Mouse (Mus musculus) C2C12 (cell line): ENCODE measurements around the gene Klhl36. TPM values are rescaled to one million over a fixed set of nuclear protein-coding genes. Genes with fewer than 3 reads are reported as not detected.

Source experiments
- H3K27me3 ChIP-seq: one replicate; pipeline ENCODE4 v1.6.1; 2011; ENCODE audit not compliant: control insufficient read depth, insufficient read depth, insufficient read length
- H3K36me3 ChIP-seq: one replicate; pipeline ENCODE4 v1.6.1; 2011; ENCODE audit not compliant: control insufficient read depth, insufficient read depth
- H3K4me3 ChIP-seq: one replicate; pipeline ENCODE4 v1.5.1; 2011; ENCODE audit warnings: mild to moderate bottlenecking, control low read depth; ENCODE audit not compliant: poor library complexity, insufficient read depth, severe bottlenecking
- H3K79me2 ChIP-seq: one replicate; pipeline ENCODE4 v1.6.1; 2011; ENCODE audit not compliant: control insufficient read depth, insufficient read depth
- H3K79me3 ChIP-seq: one replicate; pipeline ENCODE4 v1.6.1; 2011; ENCODE audit warnings: low read depth, control low read depth
- H3ac ChIP-seq: one replicate; pipeline ENCODE3; 2011; ENCODE audit warnings: low read depth; ENCODE audit not compliant: control insufficient read depth, insufficient read length
- CEBPB ChIP-seq: IDR thresholded peaks from one replicate; pipeline ENCODE4 v1.6.1; 2011; ENCODE audit warnings: low read depth, mild to moderate bottlenecking, control low read depth, moderate library complexity
- CTCF ChIP-seq: IDR thresholded peaks from one replicate; pipeline ENCODE4 v1.5.1; 2011; ENCODE audit not compliant: control insufficient read depth, insufficient read depth, insufficient read length
- FOSL1 ChIP-seq: IDR thresholded peaks from one replicate; pipeline ENCODE4 v1.8.0; 2011; ENCODE audit warnings: mild to moderate bottlenecking, low read length; ENCODE audit not compliant: poor library complexity, insufficient read depth, severe bottlenecking
- MAX ChIP-seq: IDR thresholded peaks from one replicate; pipeline ENCODE4 v1.6.1; 2011; ENCODE audit warnings: mild to moderate bottlenecking, control low read depth
- MYOD1 ChIP-seq: IDR thresholded peaks from one replicate; pipeline ENCODE4 v1.6.1; 2011; ENCODE audit warnings: low read depth; ENCODE audit not compliant: control insufficient read depth, insufficient read length
- MYOG ChIP-seq: IDR thresholded peaks from one replicate; pipeline ENCODE4 v1.6.1; 2011; ENCODE audit not compliant: control insufficient read depth, insufficient read length; ENCODE audit errors: extremely low read depth
- USF1 ChIP-seq: IDR thresholded peaks from one replicate; pipeline ENCODE4 v1.6.1; 2011; ENCODE audit warnings: low read depth, mild to moderate bottlenecking, control low read depth, moderate library complexity
- polyA plus RNA-seq: library from polyadenylated mRNA; unstranded; fragments of >200 nt; fragmentation: generic; extraction: Trizol; gene quantifications from one replicate; pipeline ENCODE4 v1.2.1, GENCODE M21; 2012; ENCODE audit warnings: missing spikeins

The Klhl36 gene
- polyA plus RNA-seq, 1 experiment, result 2.7 TPM

DNA sequence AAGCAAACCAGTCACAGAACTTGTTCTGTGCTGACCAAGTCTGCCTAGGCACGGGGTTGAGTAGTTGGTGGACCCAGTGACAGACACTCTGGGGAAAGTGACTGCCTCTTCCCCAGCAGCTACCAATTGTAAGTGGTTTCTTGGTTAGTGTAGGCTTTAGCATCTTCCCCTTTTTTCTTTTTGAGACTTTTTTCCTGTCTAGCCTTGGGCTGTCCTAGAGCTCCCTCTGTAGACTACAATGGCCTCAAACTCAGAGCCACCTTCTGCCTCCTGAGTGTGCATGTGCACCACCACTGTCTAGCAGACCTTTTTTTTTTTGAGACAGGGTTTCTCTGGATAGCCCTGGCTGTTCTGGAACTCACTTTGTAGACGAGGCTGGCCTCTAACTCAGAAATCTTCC is 64.4 kb downstream of the Klhl36 start:
- H3K4me3 ChIP-seq, result no peak overlapping the region
- peaks cover 97% of the 10 kb centered on the region for H3K79me3 ChIP-seq
- no peak overlapping the region for H3ac ChIP-seq
- H3K27me3 ChIP-seq, result no peaks in the 10 kb centered on the region
- no peaks in the 10 kb centered on the region for H3K36me3 ChIP-seq
- no peak for TF ChIP-seq MAX
- no peak for TF ChIP-seq MYOD1
- TF ChIP-seq CTCF, result no peak
- no peak for TF ChIP-seq USF1
- TF ChIP-seq CEBPB, result no peak
- TF ChIP-seq MYOG, result no peak
- TF ChIP-seq FOSL1, result no peak
- peaks cover 100% of the 10 kb centered on the region for H3K79me2 ChIP-seq

Other genes with a start within 250 kb of the Klhl36 start
- gene Adad2, start 249.5 kb upstream of the Klhl36 start, polyA plus RNA-seq, result not detected
- gene Kcng4, start 226.6 kb upstream of the Klhl36 start, polyA plus RNA-seq, result not detected
- gene Wfdc1, start 195.9 kb upstream of the Klhl36 start, polyA plus RNA-seq, result not detected
- 0.02 TPM for gene Atp2c2, start 162.3 kb upstream of the Klhl36 start, polyA plus RNA-seq
- 6.6 TPM for gene Tldc1, start 83.8 kb upstream of the Klhl36 start, polyA plus RNA-seq
- gene Cotl1, start 21.7 kb upstream of the Klhl36 start, polyA plus RNA-seq, result 453 TPM
- 101 TPM for gene Usp10, start 48.1 kb downstream of the Klhl36 start, polyA plus RNA-seq
- 15.0 TPM for gene Gm20388, start 48.6 kb downstream of the Klhl36 start, polyA plus RNA-seq
- gene Crispld2, start 130.2 kb downstream of the Klhl36 start, polyA plus RNA-seq, result 0.13 TPM
- gene Zdhhc7, start 239.2 kb downstream of the Klhl36 start, polyA plus RNA-seq, result 32.4 TPM